Mouse (Mus musculus) brown adipose tissue, adult 24 weeks (tissue): Measurements from ENCODE around the gene Ficd. TPM values are rescaled to one million over a fixed set of nuclear protein-coding genes. Genes with fewer than 3 reads are reported as not detected.
"Not testable (repeated sequence)": the region's sequence is repeated elsewhere in the genome, so short reads cannot be mapped to it uniquely, and the experiment has no call there.

Experiments
- H3K27ac ChIP-seq: fragments of 200-500 bp; replicated peaks from 2 replicates; pipeline ENCODE4 v1.5.1; 2012; ENCODE audit warnings: low read depth, mild to moderate bottlenecking, low read length
- H3K4me1 ChIP-seq: fragments of 200-500 bp; 2 replicates; pipeline ENCODE4 v1.6.1; 2012; ENCODE audit warnings: low read length, mixed read lengths; ENCODE audit not compliant: control insufficient read depth, insufficient read depth, insufficient read length
- H3K4me3 ChIP-seq: fragments of 200-500 bp; 2 replicates; pipeline ENCODE4 v1.5.1; 2012; ENCODE audit warnings: low read depth, mild to moderate bottlenecking, low read length, moderate library complexity; ENCODE audit not compliant: insufficient read depth
- polyA plus RNA-seq: library from polyadenylated mRNA; stranded (reverse); fragments of >200 nt; gene quantifications from 2 replicates; pipeline ENCODE4 v1.2.4, GENCODE M21; 2012; ENCODE audit not compliant: missing spikeins, insufficient read depth, insufficient read length

The Ficd gene
- polyA plus RNA-seq, 1 experiment, result 4.2 TPM

DNA sequence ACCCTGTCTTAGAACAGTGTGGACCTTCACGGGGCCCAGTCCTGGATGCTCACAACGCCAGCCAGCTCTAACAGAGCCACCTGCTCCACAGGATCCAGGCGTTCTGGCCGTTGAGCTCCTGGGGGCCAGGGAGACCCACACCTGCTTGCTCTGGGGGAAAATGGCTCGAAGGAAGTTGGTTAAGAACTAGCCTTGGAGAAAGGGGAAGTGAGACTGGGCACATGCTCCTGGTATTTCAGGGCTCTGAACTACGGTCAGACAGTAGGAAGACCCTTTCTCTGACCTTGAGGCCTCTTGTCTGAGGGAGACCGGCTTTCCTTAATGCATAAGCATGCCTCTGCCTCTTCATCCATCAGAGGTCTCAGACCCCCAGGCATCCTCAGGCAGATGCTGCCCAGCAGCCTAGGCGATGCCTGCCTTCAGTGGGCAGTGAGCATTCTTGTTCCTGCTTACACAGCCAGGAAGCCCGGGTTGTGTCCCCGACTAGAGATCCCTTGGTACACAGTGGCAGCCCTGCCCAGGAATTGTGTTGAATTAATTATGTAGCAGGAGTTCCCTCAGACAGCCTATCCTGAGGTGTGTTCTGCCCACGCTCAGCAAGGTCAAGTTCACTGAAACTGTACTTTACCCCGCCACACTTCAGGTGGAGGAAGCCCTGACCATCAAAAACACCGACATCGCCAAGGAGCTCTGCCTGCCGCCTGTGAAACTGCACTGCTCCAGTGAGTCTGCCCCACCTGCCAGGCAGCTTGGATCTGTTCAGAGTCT lies 40.7 kb downstream of the Ficd start:
- Histone ChIP-seq H3K4me1 (no peaks in the 10 kb centered on the region), H3K27ac (peak overlapping the region; percentile 63), H3K4me3 (no peak overlapping the region)

DNA sequence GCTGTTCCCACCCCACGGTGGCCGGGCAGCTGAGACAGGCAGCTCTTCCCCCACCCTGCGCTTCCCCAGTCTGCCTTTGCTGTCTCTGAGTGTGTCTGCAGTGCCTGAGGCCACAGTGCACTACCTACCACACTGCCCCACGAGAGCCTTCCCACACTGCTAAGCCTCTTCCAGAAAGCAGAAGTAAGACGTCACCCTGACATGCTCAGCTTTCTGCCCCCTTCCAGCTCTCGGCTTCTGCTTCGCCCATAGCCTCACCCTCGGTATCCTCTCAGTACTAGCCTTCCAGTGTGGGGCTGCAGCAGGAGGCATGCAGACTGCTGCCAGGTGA lies 41.3 kb downstream of the Ficd start:
- Histone ChIP-seq H3K4me3 (no peak overlapping the region), H3K4me1 (no peaks in the 10 kb centered on the region), H3K27ac (peak overlapping the region; percentile 62)

DNA sequence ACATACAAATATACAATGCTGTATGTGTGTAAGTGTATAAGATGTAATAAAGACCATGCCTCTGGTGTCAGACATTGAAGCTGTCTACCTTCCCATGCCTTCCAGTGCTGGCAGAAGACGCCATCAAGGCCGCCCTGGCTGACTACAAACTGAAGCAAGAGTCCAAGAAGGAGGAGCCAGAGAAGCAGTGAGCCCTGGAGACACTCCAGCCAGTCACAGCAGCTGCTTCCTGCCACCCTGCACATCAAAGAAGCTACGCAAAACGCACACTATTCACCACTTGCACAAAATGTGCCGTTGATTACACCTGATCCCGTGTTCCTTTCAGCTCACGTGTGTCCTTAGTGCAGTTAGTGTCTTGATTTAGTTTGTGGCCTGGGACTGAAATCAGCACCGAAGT lies 42.1 kb downstream of the Ficd start:
- not testable (repeated sequence) for H3K27ac ChIP-seq, H3K4me1 ChIP-seq, H3K4me3 ChIP-seq

DNA sequence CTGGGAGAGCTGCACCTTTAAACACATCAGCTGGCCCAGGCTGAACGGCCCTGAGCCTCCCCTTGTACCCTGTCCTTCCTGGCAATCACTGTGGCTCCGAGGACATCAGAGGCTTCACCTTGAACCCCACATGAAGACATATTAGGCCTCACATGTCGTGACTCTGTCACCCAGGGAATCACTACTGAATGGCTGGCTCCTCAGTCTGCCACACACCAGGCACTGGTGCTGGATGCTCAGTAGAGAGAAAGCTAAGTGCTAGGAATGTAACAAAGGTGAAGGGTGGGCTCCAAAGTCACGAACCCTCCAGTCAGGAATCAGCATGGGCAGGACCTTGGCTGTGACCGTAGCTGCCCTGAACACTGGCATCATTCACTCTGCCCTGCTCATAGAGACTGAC lies 44.0 kb downstream of the Ficd start:
- no peaks in the 10 kb centered on the region for H3K4me1 ChIP-seq

DNA sequence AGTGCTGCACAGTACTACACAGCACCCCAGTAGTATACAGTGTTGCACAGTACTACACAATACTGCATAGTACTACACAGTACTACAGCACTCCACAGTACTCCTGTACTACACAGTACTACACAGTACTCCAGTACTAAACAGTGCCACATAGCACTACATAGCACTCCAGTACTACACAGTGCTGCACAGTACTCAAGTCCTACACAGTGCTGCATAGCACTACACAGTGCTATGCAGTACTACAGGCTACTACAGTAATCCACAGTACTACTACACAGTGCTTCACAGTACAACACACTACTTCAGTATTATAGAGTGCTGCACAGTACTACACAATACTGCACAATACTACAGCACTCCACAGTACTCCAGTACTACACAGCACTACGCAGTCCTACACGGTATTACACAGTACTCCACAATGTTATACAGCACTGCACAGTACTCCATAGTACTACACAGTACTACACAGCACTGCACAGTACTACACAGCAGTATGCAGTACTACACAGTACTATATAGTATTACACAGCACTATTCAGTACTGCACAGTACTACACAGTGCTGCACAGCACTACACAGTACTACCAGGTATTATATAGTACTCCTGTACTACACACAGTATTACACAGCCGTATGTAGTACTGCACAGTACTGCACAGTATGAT lies 44.6 kb downstream of the Ficd start:
- no peak overlapping the region for H3K27ac ChIP-seq
- H3K4me1 ChIP-seq, result no peaks in the 10 kb centered on the region
- H3K4me3 ChIP-seq, result no peak overlapping the region

More for the DNA sequence above, 44.0 kb downstream of the Ficd start:
- Histone ChIP-seq H3K27ac (no peak overlapping the region), H3K4me3 (no peak overlapping the region)

DNA sequence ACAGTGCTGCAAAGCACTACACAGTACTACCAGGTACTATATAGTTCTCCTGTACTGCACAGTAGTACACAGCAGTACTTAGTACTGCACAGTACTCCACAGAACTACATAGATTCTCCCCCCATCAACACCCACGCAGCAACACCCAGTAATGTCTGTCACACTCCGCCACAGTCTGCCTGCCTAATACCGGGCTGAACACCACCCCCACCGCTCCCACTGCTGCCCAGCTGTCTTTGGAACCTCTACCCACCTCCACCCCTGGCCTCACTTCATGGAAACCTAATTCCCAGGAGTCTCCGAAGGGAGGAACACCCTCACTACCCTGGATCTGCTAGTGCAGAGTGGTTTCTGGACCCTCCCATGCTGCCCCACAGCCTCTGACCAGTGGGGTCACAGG lies 45.2 kb downstream of the Ficd start:
- H3K4me1 ChIP-seq, result no peaks in the 10 kb centered on the region
- H3K4me3 ChIP-seq, result no peak overlapping the region
- H3K27ac ChIP-seq, result no peak overlapping the region

DNA sequence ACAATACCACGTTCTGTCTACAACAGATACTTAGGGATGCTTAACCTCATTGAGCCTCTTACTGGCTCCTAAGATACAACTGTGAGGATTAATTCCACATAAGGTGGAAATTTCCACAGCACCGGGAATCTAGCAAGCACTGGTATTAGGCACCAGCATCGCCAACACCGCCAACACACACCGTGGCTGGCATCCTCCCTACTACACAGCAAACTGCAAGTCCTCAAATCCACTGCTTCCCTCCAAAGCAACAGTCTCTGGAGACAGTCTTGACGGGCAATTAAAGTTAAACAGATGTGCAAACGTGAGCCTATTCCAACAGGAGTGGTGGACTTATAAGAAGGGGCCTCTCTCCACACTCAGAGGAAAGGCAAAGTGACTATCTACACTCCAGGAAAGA lies 45.7 kb downstream of the Ficd start:
- Histone ChIP-seq H3K4me3 (no peak overlapping the region), H3K4me1 (no peaks in the 10 kb centered on the region), H3K27ac (no peak overlapping the region)

DNA sequence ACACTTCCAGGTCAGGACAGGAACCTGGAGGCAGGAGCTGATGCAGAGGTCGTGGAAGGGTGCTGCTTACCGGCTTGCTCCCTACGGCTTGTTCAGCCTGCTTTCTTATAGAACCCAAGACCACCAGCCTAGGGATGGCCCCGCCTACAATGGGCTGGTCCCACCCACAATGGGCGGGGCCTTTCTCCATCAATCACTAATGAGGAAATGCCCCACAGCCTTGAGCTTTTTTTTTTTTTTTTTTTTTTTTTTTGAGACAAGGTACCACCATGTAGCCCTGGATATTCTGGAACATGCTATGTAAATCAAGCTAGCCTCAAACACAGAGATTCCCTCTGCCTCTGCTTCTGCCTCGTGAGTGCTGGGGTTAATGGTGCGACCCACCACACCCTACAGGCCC lies 46.3 kb downstream of the Ficd start:
- H3K4me3 ChIP-seq, result no peak overlapping the region
- H3K4me1 ChIP-seq, result no peaks in the 10 kb centered on the region
- no peak overlapping the region for H3K27ac ChIP-seq

DNA sequence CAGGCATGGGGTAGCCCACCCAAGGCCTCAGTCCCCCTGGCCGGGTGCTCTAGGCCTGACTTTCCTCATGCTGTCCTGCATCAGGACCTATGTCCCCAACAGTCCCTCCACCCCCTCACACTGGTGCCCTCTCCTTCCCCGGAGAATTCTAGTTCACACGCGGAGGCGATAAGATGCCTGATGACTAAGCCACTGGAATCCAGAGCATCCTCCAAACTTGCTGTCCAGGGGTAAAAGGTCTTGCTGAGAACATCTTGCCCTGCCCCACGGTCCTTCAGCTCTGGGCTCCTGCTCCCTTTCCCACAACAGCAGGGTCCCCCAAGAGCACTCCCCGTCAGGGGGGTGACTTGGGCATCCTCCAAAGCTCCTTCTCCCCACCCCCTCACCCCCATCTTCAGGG lies 47.0 kb downstream of the Ficd start:
- H3K4me3 ChIP-seq, result no peak overlapping the region
- H3K27ac ChIP-seq, result no peak overlapping the region
- H3K4me1 ChIP-seq, result no peaks in the 10 kb centered on the region

DNA sequence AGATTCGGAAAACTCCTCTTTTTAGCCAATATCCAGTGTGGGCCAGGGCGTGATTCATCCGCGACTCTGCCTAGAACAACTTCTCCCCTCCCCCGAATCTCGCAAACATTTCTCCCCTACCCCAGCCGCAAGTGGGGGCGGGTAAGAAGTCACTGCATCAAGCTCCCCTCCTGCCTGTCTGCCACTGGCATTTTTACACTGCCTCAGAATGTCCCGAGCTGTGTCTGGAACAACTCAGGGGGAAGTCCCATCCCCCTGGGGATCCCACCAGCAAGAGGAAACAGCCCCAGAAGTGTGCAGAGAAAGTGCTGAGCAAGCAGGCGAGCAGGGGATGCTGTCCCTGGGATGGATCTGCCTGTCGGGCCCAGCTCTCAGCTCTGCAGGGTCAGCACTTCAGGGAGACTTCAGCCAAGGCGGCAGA lies 48.0 kb downstream of the Ficd start:
- Histone ChIP-seq H3K4me3 (no peak overlapping the region), H3K27ac (no peak overlapping the region), H3K4me1 (no peaks in the 10 kb centered on the region)

DNA sequence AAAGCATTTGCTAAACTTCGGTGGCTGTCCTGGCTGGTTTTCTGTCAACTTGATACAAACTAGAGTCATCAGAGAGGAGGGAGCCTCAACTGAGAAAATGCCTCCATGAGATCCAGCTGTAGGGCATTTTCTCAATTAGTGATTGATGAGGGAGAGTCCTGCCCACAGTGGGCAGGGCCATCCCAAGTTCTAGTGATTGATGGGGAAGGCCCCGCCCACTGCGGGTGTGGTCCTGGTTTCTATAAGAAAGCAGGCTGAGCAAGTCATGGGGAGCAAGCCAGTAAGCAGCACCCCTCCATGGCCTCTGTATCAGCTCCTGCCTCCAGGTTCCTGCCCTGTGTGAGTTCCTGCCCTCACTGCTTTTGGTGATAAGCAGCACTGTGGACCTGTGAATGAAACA lies 48.5 kb downstream of the Ficd start:
- H3K4me1 ChIP-seq, H3K4me3 ChIP-seq, H3K27ac ChIP-seq: not testable (repeated sequence)

DNA sequence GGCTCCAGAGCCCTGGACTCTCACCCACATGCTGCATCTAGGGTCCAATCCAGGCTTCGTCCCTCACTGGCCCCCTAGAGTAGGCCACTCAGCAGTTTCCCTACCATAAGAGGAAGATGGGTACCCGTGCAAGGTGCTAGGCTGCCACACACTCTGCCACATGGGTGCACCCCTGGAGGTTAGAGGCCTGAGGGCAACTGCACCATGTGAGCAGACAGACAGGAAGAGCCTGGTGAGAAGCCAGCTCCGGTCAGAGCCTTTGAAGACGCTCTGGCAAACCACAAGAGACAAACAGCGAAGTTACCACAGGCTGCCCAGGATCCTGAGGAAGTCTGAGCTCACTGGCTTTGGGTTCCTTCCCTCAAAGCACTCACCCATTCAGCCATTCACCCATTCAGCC lies 51.4 kb downstream of the Ficd start:
- Histone ChIP-seq H3K4me1 (no peaks in the 10 kb centered on the region), H3K27ac (no peak overlapping the region), H3K4me3 (no peak overlapping the region)

DNA sequence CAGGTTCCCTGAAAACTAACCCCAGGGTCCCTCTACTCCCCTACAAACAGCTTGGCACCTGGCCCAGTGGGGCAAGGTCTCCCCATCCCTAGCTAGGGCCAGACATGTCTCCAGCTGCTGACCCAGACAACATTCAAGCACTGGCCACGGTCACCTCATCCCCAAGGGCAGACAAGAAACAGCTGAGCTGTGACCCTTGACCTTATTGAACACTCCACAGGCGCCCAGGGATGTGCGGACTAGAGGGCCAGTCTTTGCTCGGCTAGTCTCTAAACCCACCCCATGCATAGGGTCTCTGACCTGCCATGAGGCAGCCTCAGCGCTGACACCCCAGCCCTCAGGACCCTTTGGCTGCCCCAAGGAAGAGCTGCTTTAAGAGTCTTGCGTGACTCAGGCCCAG lies 53.0 kb downstream of the Ficd start:
- no peak overlapping the region for H3K27ac ChIP-seq
- no peaks in the 10 kb centered on the region for H3K4me1 ChIP-seq
- H3K4me3 ChIP-seq, result no peak overlapping the region

DNA sequence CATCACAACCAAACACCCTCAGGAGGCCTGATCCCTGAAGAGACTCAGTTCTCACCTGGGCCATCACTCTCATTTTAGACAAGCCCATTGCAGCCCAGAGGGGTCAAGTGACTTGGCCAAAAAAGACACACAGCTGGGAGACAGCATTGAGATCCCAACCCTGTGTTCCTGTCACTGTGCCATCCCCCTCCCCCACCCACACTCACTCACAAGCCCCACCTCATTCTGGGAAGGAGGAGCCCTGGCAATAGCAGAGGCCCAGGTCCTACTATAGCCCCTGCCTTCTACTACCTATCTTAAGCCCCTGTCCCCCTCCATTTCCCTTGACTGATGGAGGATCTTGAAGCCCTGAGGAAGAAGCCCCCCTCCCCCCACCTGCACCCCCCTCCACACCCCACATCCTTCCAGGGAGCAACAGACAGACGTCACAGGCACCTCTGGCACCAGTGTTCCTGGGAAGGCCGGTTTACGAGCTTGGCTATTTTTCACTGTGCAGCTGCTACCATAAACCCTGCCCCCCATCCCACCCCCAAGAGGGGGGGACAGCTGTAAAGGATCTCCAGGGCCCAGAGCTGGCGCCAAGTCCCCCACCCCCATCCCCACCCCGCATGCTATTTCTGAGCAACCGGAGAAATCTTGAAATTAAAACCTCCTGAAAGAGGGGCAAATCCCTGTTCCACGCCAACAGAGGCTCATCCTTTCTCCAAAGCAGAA lies 53.6 kb downstream of the Ficd start:
- no peak overlapping the region for H3K4me3 ChIP-seq
- no peaks in the 10 kb centered on the region for H3K4me1 ChIP-seq
- no peak overlapping the region for H3K27ac ChIP-seq
